Mouse (Mus musculus) lung, embryonic 16.5 days (tissue): ENCODE measurements around the gene Spint4. TPM values are rescaled to one million over a fixed set of nuclear protein-coding genes. Genes with fewer than 3 reads are reported as not detected.

Source experiments
- ATAC-seq: fragments of 200-750 bp; cut with Nextera tagmentation; 2 replicates; pipeline ENCODE4 v1.8.0; 2017; ENCODE audit warnings: low read depth, mild to moderate bottlenecking, moderate library complexity
- H3K27ac ChIP-seq: fragments of 300-500 bp; sonication (generic); 2 replicates; pipeline ENCODE4 v1.5.1; 2014; ENCODE audit warnings: mild to moderate bottlenecking, control low read depth, low read length
- H3K27me3 ChIP-seq: fragments of 300-500 bp; sonication (generic); 2 replicates; pipeline ENCODE4 v1.6.1; 2014; ENCODE audit warnings: low read depth, low read length, mixed read lengths; ENCODE audit not compliant: control insufficient read depth, insufficient read depth
- H3K36me3 ChIP-seq: fragments of 300-500 bp; sonication (generic); 2 replicates; pipeline ENCODE4 v1.6.1; 2014; ENCODE audit warnings: low read length; ENCODE audit not compliant: control insufficient read depth, insufficient read depth
- H3K4me1 ChIP-seq: fragments of 300-500 bp; sonication (generic); replicated peaks from 2 replicates; pipeline ENCODE4 v1.6.1; 2014; ENCODE audit warnings: low read length, mixed read lengths; ENCODE audit not compliant: control insufficient read depth, insufficient read depth
- H3K4me2 ChIP-seq: fragments of 300-500 bp; sonication (generic); 2 replicates; pipeline ENCODE4 v1.6.1; 2014; ENCODE audit warnings: low read depth, low read length, control low read depth
- H3K4me3 ChIP-seq: fragments of 300-500 bp; sonication (generic); 2 replicates; pipeline ENCODE4 v1.5.1; 2014; ENCODE audit warnings: mild to moderate bottlenecking, low read length, control low read depth
- H3K9ac ChIP-seq: fragments of 300-500 bp; sonication (generic); 2 replicates; pipeline ENCODE4 v1.6.1; 2014; ENCODE audit warnings: low read length, control low read depth
- H3K9me3 ChIP-seq: fragments of 300-500 bp; sonication (generic); 2 replicates; pipeline ENCODE4 v1.6.1; 2016; ENCODE audit warnings: low read length; ENCODE audit not compliant: control insufficient read depth
- WGBS: fragments of 180-500 bp; shearing (Covaris S2); extraction: QIAGEN DNeasy Blood & Tissue Kit; methylation state at CpG from one replicate; pipeline ENCODE4 v1.1.7; 2014; 5-methylcytosine and 5-hydroxymethylcytosine counted together
- polyA plus RNA-seq: library from polyadenylated mRNA; unstranded; fragments of >200 nt; fragmentation: Nextera tagmentation; extraction: Ambion mirVana; gene quantifications from 2 replicates; pipeline ENCODE4 v1.2.1, GENCODE M21; 2015

The Spint4 gene
- polyA plus RNA-seq, 1 experiment from 2014 or later, result not detected

GRCm38 (mm10) chr2:164678848-164679625, 19.3 kb upstream of the Spint4 start:
- Histone ChIP-seq H3K4me2 (peak overlapping the region; percentile 35), H3K9ac (no peak overlapping the region), H3K27me3 (no peaks in the 10 kb centered on the region), H3K4me1 (no peaks in the 10 kb centered on the region), H3K27ac (no peak overlapping the region), H3K36me3 (no peaks in the 10 kb centered on the region), H3K9me3 (no peaks in the 10 kb centered on the region), H3K4me3 (peak overlapping the region; percentile 16)
- WGBS, result 17% methylated on average over 19 of the region's 19 CpGs
- ATAC-seq, result peak; percentile 88

- Histone ChIP-seq H3K4me3 (no peak overlapping the region), H3K9ac (no peak overlapping the region), H3K36me3 (no peaks in the 10 kb centered on the region), H3K9me3 (no peaks in the 10 kb centered on the region), H3K4me2 (no peak overlapping the region), H3K27ac (no peak overlapping the region), H3K27me3 (no peaks in the 10 kb centered on the region), H3K4me1 (no peaks in the 10 kb centered on the region)
- 14% methylated on average over 3 of the region's 3 CpGs for WGBS
- peak; percentile 36; the same call in 1 of the 2 replicates for ATAC-seq
Observed at GRCm38 (mm10) chr2:164679906-164680305, 18.4 kb upstream of the Spint4 start.

DNA sequence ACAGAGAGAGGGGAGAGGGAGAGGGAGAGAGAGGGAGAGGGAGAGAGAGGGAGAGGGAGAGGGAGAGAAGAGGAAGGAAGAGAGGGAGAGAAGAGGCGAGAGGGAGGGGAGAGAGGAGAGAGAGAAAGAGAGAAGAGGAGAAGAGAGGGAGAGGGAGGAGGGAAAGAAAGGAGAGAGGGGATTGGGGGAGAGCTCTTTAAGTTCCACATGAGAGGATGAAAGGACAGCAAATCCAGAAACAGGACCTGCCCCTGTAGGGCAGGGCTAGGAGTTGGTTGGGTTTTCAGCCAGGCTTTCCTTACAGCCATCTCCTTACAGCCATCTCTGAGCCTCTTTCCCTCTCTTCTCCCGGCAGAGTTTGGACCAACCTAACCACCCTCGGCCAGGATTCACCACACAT, 13.5 kb upstream of the Spint4 start, which contains the start of gene Wfdc13:
Wfdc13 (plus strand) TSS at position 301 of the 400 bp plus-strand sequence.
- H3K9ac ChIP-seq, result no peak within 1 kb of the TSS
- no peaks in the 10 kb centered on the region for H3K27me3 ChIP-seq
- H3K36me3 ChIP-seq, result no peaks in the 10 kb centered on the region
- no peak within 1 kb of the TSS for H3K4me2 ChIP-seq
- H3K4me3 ChIP-seq, result no peak within 1 kb of the TSS
- no peaks in the 10 kb centered on the region; the same call in 1 of the 2 replicates for H3K4me1 ChIP-seq
- no peak for ATAC-seq
- H3K9me3 ChIP-seq, result no peaks in the 10 kb centered on the region
- H3K27ac ChIP-seq, result no peak within 1 kb of the TSS
- 58% methylated on average over 2 of the region's 3 CpGs for WGBS

GRCm38 (mm10) chr2:164700959-164701358, 2.7 kb downstream of the Spint4 start:
- Histone ChIP-seq H3K4me3 (no peak overlapping the region), H3K27ac (no peak overlapping the region), H3K9me3 (no peaks in the 10 kb centered on the region), H3K4me1 (no peaks in the 10 kb centered on the region), H3K9ac (no peak overlapping the region), H3K36me3 (no peaks in the 10 kb centered on the region), H3K4me2 (no peak overlapping the region), H3K27me3 (no peaks in the 10 kb centered on the region)
- 56% methylated on average over 5 of the region's 5 CpGs for WGBS
- no peak for ATAC-seq

- Histone ChIP-seq H3K9me3 (no peaks in the 10 kb centered on the region), H3K27me3 (no peaks in the 10 kb centered on the region), H3K36me3 (no peaks in the 10 kb centered on the region), H3K9ac (no peak overlapping the region), H3K4me2 (no peak overlapping the region), H3K27ac (no peak overlapping the region), H3K4me1 (no peaks in the 10 kb centered on the region), H3K4me3 (no peak overlapping the region)
- 83% methylated on average over 5 of the region's 5 CpGs for WGBS
- no peak for ATAC-seq
Observed at GRCm38 (mm10) chr2:164701761-164702160, 3.5 kb downstream of the Spint4 start.

DNA sequence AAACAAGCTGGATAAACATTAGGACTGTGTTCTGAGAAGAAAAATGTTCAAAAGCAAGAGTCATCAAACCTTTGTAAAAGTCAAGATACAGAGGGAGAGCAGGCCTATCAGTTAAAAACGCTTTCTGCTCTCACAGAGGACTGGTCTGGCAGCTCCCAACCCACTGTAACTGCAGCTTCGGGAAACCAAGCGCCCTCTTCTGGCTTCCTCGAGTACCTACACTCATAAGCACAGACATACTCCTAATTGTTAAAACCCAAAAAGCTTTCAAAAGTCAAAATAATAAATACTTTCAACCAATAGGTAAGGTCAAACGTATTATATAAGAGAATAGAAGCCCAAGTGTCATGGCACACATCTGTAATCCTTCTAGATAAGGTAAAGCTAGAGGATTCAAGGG, 5.9 kb downstream of the Spint4 start:
- no peaks in the 10 kb centered on the region for H3K27me3 ChIP-seq
- H3K27ac ChIP-seq, result no peak overlapping the region
- H3K4me2 ChIP-seq, result no peak overlapping the region
- no peaks in the 10 kb centered on the region for H3K36me3 ChIP-seq
- no peak overlapping the region for H3K9ac ChIP-seq
- no peaks in the 10 kb centered on the region for H3K4me1 ChIP-seq
- no peak overlapping the region for H3K4me3 ChIP-seq
- no peak for ATAC-seq
- 72% methylated on average over 5 of the region's 5 CpGs for WGBS
- H3K9me3 ChIP-seq, result no peaks in the 10 kb centered on the region

DNA sequence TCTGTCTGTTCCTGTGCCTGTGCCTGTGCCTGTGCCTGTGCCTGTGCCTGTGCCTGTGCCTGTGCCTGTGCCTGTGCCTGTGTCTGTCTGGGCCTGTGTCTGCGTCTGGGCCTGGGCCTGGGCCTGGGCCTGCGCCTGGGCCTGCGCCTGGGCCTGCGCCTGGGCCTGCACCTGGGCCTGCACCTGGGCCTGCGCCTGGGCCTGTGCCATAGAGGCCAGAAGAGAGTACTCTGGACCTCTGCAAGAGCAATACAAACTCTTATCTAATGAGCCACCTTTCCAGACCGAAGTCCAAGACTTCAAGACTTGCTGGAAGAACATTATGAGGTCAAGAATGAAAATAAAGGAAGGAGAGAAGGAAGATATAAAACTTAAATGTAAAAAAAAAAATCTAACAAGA, 7.0 kb downstream of the Spint4 start:
- H3K27me3 ChIP-seq, result no peaks in the 10 kb centered on the region
- H3K9ac ChIP-seq, result no peak overlapping the region
- no peak overlapping the region for H3K27ac ChIP-seq
- no peak overlapping the region for H3K4me3 ChIP-seq
- no peaks in the 10 kb centered on the region for H3K4me1 ChIP-seq
- no peaks in the 10 kb centered on the region for H3K9me3 ChIP-seq
- ATAC-seq, result no peak
- 87% methylated on average over 6 of the region's 6 CpGs for WGBS
- no peak overlapping the region for H3K4me2 ChIP-seq
- no peaks in the 10 kb centered on the region for H3K36me3 ChIP-seq

DNA sequence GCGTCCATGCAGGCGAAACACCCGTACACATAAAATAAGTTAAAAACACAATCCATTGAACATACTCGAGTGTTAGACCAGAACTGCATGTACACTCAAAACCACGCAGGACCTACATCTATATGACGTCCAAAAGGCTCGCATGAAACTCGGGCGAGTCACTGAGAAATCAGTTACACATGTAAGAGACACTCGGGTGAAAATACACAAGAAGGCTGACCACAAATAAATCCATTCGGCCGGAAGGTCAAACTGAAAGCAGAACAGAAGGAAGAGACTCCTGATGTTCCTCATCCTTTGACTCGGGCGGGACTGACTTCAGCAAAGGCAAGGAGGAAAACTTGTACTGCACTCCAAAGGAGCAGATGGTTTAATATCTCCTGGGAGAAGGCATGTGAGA, 7.7 kb downstream of the Spint4 start:
- H3K27me3 ChIP-seq, result no peaks in the 10 kb centered on the region
- WGBS, result 85% methylated on average over 14 of the region's 14 CpGs
- no peak overlapping the region for H3K27ac ChIP-seq
- ATAC-seq, result no peak
- H3K4me1 ChIP-seq, result no peaks in the 10 kb centered on the region
- H3K4me2 ChIP-seq, result no peak overlapping the region
- no peaks in the 10 kb centered on the region for H3K36me3 ChIP-seq
- H3K4me3 ChIP-seq, result no peak overlapping the region
- no peak overlapping the region for H3K9ac ChIP-seq
- no peaks in the 10 kb centered on the region for H3K9me3 ChIP-seq

DNA sequence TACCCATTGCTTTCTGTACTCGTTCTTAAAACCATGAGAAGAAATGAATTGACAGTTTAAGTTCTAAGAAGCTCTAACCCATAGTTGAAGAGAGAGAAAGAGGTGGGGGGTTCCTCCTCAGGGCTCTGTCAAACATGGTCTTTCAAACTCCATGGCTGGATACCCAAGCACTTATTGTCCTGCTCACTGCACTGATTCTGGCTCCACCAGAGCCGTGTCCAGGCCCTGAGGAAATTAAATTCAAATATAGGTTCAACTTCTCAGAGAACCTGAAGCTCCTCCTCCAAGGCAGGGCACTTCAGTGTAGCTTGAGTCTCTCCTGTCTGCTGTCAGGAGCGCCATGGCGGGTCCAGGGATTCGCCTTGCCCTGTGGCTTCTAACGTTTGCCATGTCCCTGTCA, 16.7 kb downstream of the Spint4 start, which contains the start of gene Spint5:
Spint5 (plus strand) TSS at position 301 of the 400 bp plus-strand sequence.
- no peak within 1 kb of the TSS for H3K27ac ChIP-seq
- H3K36me3 ChIP-seq, result no peaks in the 10 kb centered on the region
- H3K4me1 ChIP-seq, result no peaks in the 10 kb centered on the region
- H3K4me2 ChIP-seq, result no peak within 1 kb of the TSS
- no peak for ATAC-seq
- 74% methylated on average over 6 of the region's 6 CpGs for WGBS
- no peaks in the 10 kb centered on the region for H3K27me3 ChIP-seq
- H3K4me3 ChIP-seq, result no peak within 1 kb of the TSS
- H3K9me3 ChIP-seq, result no peaks in the 10 kb centered on the region
- no peak within 1 kb of the TSS for H3K9ac ChIP-seq
